Mouse (Mus musculus) midbrain, embryonic 16.5 days (tissue): ENCODE measurements around the gene Wnt6. TPM values are rescaled to one million over a fixed set of nuclear protein-coding genes. Genes with fewer than 3 reads are reported as not detected.

Source experiments
- ATAC-seq: fragments of 200-750 bp; cut with Nextera tagmentation; 2 replicates; pipeline ENCODE4 v1.8.0; 2017; ENCODE audit warnings: moderate TSS enrichment
- H3K27ac ChIP-seq: fragments of 300-500 bp; sonication (generic); 2 replicates; pipeline ENCODE4 v1.5.1; 2014; ENCODE audit warnings: mild to moderate bottlenecking, low read length, mixed read lengths
- H3K27me3 ChIP-seq: fragments of 300-500 bp; sonication (generic); 2 replicates; pipeline ENCODE4 v1.6.1; 2014; ENCODE audit warnings: low read depth, low read length, mixed read lengths; ENCODE audit not compliant: control insufficient read depth, insufficient read depth
- H3K36me3 ChIP-seq: fragments of 300-500 bp; sonication (generic); 2 replicates; pipeline ENCODE4 v1.6.1; 2014; ENCODE audit warnings: mild to moderate bottlenecking, low read length, moderate library complexity, mixed read lengths; ENCODE audit not compliant: control insufficient read depth, insufficient read depth
- H3K4me1 ChIP-seq: fragments of 300-500 bp; sonication (generic); 2 replicates; pipeline ENCODE4 v1.6.1; 2014; ENCODE audit warnings: mild to moderate bottlenecking, low read length, mixed read lengths; ENCODE audit not compliant: control insufficient read depth, insufficient read depth
- H3K4me2 ChIP-seq: fragments of 300-500 bp; sonication (generic); 2 replicates; pipeline ENCODE4 v1.6.1; 2014; ENCODE audit warnings: mild to moderate bottlenecking, low read length, mixed read lengths
- H3K4me3 ChIP-seq: fragments of 300-500 bp; sonication (generic); 2 replicates; pipeline ENCODE4 v1.5.1; 2014; ENCODE audit warnings: low read depth, mild to moderate bottlenecking, low read length, moderate library complexity, mixed read lengths
- H3K9ac ChIP-seq: fragments of 300-500 bp; sonication (generic); 2 replicates; pipeline ENCODE4 v1.6.1; 2014; ENCODE audit warnings: low read depth, low read length, mixed read lengths
- H3K9me3 ChIP-seq: fragments of 300-500 bp; sonication (generic); replicated peaks from 2 replicates; pipeline ENCODE4 v1.6.1; 2014; ENCODE audit warnings: mild to moderate bottlenecking, low read length, mixed read lengths; ENCODE audit not compliant: control insufficient read depth, poor library complexity, severe bottlenecking
- WGBS: fragments of 180-500 bp; shearing (Covaris S2); extraction: QIAGEN DNeasy Blood & Tissue Kit; methylation state at CpG from one replicate; pipeline ENCODE4 v1.1.7; 2014; 5-methylcytosine and 5-hydroxymethylcytosine counted together
- polyA plus RNA-seq: library from polyadenylated mRNA; unstranded; fragments of >200 nt; fragmentation: Nextera tagmentation; extraction: Ambion mirVana; gene quantifications from 2 replicates; pipeline ENCODE4 v1.2.1, GENCODE M21; 2015

The Wnt6 gene
- polyA plus RNA-seq, 1 experiment from 2014 or later = 4.2 TPM

GRCm38 (mm10) chr1:74784041-74784759 lies 12.5 kb downstream of the Wnt6 start:
- under 1% methylated on average over 67 of the region's 67 CpGs for WGBS
- Histone ChIP-seq H3K36me3 (no peaks in the 10 kb centered on the region), H3K9ac (peak overlapping the region; percentile 50), H3K9me3 (no peaks in the 10 kb centered on the region; the same call in 1 of the 2 replicates), H3K4me2 (peak overlapping the region; percentile 81), H3K27me3 (peaks cover 77% of the 10 kb centered on the region), H3K4me1 (peaks cover 13% of the 10 kb centered on the region), H3K4me3 (peak overlapping the region; percentile 39), H3K27ac (no peak overlapping the region)
- peak; percentile 67 for ATAC-seq

- WGBS = 9% methylated on average over 7 of the region's 7 CpGs
- no peak overlapping the region for H3K4me3 ChIP-seq
- no peak overlapping the region for H3K4me2 ChIP-seq
- no peak; the same call in 1 of the 2 replicates for ATAC-seq
- H3K4me1 ChIP-seq = peaks cover 19% of the 10 kb centered on the region
- H3K36me3 ChIP-seq = no peaks in the 10 kb centered on the region
- no peak overlapping the region for H3K9ac ChIP-seq
- H3K27ac ChIP-seq = no peak overlapping the region
- H3K9me3 ChIP-seq = no peaks in the 10 kb centered on the region; the same call in 1 of the 2 replicates
- H3K27me3 ChIP-seq = peaks cover 80% of the 10 kb centered on the region
Observed at GRCm38 (mm10) chr1:74787846-74788245, 16.2 kb downstream of the Wnt6 start.

GRCm38 (mm10) chr1:74788603-74789176 lies 17.0 kb downstream of the Wnt6 start:
- Histone ChIP-seq H3K9ac (no peak overlapping the region), H3K4me3 (no peak overlapping the region), H3K27ac (no peak overlapping the region), H3K27me3 (peaks cover 79% of the 10 kb centered on the region), H3K36me3 (no peaks in the 10 kb centered on the region), H3K4me1 (peaks cover 15% of the 10 kb centered on the region), H3K4me2 (no peak overlapping the region), H3K9me3 (no peaks in the 10 kb centered on the region; the same call in 1 of the 2 replicates)
- WGBS = 21% methylated on average over 6 of the region's 6 CpGs
- ATAC-seq = no peak

- Histone ChIP-seq H3K27ac (no peak overlapping the region), H3K4me1 (peaks cover 20% of the 10 kb centered on the region), H3K9me3 (no peaks in the 10 kb centered on the region; the same call in 1 of the 2 replicates), H3K36me3 (no peaks in the 10 kb centered on the region), H3K9ac (no peak overlapping the region), H3K27me3 (peaks cover 72% of the 10 kb centered on the region), H3K4me3 (no peak overlapping the region), H3K4me2 (no peak overlapping the region)
- ATAC-seq = no peak
- 7% methylated on average over 3 of the region's 3 CpGs for WGBS
Observed at GRCm38 (mm10) chr1:74790095-74790494, 18.4 kb downstream of the Wnt6 start.

- H3K4me3 ChIP-seq = peak within 1 kb of the TSS; percentile 32
- peaks cover 67% of the 10 kb centered on the region for H3K27me3 ChIP-seq
- peak within 1 kb of the TSS; percentile 53 for H3K9ac ChIP-seq
- WGBS = 1% methylated on average over 11 of the region's 11 CpGs
- no peak for ATAC-seq
- H3K36me3 ChIP-seq = no peaks in the 10 kb centered on the region
- no peaks in the 10 kb centered on the region for H3K9me3 ChIP-seq
- H3K27ac ChIP-seq = no peak within 1 kb of the TSS
- peaks cover 21% of the 10 kb centered on the region for H3K4me1 ChIP-seq
- peak within 1 kb of the TSS; percentile 69 for H3K4me2 ChIP-seq
Observed at GRCm38 (mm10) chr1:74791249-74791648, 19.6 kb downstream of the Wnt6 start, which contains the start of gene Wnt10a. TSS of gene Wnt10a (plus strand) at chr1:74791516.

- Histone ChIP-seq H3K9me3 (no peaks in the 10 kb centered on the region), H3K4me1 (peaks cover 26% of the 10 kb centered on the region), H3K4me3 (no peak overlapping the region), H3K36me3 (no peaks in the 10 kb centered on the region), H3K9ac (0 out of 2 replicates have a peak overlapping the region, but pooled peaks have one; percentile 6), H3K27ac (no peak overlapping the region), H3K27me3 (peaks cover 64% of the 10 kb centered on the region), H3K4me2 (no peak overlapping the region)
- ATAC-seq = no peak
- WGBS = 15% methylated on average over 19 of the region's 19 CpGs
Observed at GRCm38 (mm10) chr1:74792831-74793660, 21.4 kb downstream of the Wnt6 start.

- WGBS = under 1% methylated on average over 38 of the region's 38 CpGs
- Histone ChIP-seq H3K4me2 (peak overlapping the region; percentile 61), H3K9ac (peak overlapping the region; percentile 41), H3K4me3 (peak overlapping the region; percentile 29), H3K36me3 (no peaks in the 10 kb centered on the region), H3K9me3 (no peaks in the 10 kb centered on the region), H3K4me1 (peaks cover 26% of the 10 kb centered on the region), H3K27me3 (peaks cover 56% of the 10 kb centered on the region), H3K27ac (no peak overlapping the region)
- ATAC-seq = no peak
Observed at GRCm38 (mm10) chr1:74794487-74795144, 22.9 kb downstream of the Wnt6 start.

- H3K4me2 ChIP-seq = peak overlapping the region; percentile 61
- H3K36me3 ChIP-seq = no peaks in the 10 kb centered on the region
- H3K4me1 ChIP-seq = peaks cover 26% of the 10 kb centered on the region
- no peak overlapping the region for H3K9ac ChIP-seq
- peaks cover 56% of the 10 kb centered on the region for H3K27me3 ChIP-seq
- H3K27ac ChIP-seq = no peak overlapping the region
- H3K4me3 ChIP-seq = no peak overlapping the region
- under 1% methylated on average over 8 of the region's 11 CpGs for WGBS
- ATAC-seq = no peak
- H3K9me3 ChIP-seq = no peaks in the 10 kb centered on the region
Observed at GRCm38 (mm10) chr1:74795145-74795529, 23.4 kb downstream of the Wnt6 start.
